Mouse (Mus musculus): ENCODE measurements around the gene Zc4h2.

Gene Zc4h2

GRCm38 (mm10) chrX:95657804-95658599, at the start of gene Zc4h2:
Zc4h2 (minus strand) TSS chrX:95658509.
- DNase-seq (ENCODE audit: low spot score in 2 of 2), result peak; percentile 43 to 64

GRCm38 (mm10) chrX:95687119-95687518, 28.8 kb upstream of the Zc4h2 start:
- DNase-seq (ENCODE audit: low spot score in 2 of 2), result no peak

- no peak for DNase-seq (ENCODE audit: low spot score in 2 of 2)
Observed at GRCm38 (mm10) chrX:95682206-95682605, 23.9 kb upstream of the Zc4h2 start.

DNA sequence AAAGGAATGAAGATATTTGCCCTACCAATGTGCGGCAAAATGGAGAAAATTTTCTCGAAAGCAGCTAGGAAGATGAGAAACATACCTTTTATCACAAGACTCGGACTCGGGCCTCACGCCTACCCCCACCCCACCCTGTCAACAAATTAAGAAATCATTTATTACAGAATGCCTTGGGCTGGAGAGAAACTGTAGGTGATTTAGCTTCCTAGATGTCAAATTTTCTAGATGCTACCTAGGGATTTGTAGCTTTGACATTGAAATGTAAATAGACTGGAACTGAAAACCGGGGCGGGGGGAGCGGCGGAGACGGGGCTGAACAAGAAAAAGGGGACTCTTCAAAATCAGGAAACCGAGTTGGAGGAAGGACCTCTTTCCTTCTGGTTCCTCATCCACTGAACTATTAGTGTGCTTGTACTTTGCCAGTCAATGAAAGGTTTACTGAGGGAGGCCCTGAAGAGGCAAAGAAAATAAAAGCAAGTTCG, 333 bp upstream of the Zc4h2 start:
- DNase-seq (ENCODE audit: low spot score in 2 of 2), result no peak

DNA sequence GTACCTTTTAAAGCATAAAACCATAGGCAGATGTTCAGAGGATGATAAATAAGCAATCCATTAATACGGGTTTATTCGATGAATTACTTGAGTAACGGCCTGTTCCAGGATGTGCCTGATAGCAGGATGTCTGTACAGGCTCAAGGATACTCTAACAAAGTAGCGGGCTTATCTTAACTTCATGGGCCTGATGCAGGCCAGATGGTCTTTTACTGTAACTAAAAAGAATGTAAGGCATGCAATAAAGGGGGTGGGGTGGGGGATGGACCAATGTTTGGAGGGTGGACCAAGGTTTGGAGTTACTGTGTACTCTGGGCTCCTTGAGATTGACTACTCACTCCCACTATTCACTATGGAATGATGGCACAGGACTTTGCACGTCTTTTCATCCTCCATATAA, 57.7 kb downstream of the Zc4h2 start:
- DNase-seq (ENCODE audit: low spot score in 2 of 2), result no peak
